Mouse (Mus musculus) stomach, postnatal 0 days (tissue): Measurements from ENCODE around the gene Ost4.

Experiments
- CTCF ChIP-seq: IDR thresholded peaks from 2 replicates; pipeline ENCODE4 v1.5.1; 2016; ENCODE audit warnings: antibody characterized with exemption, low read depth, mild to moderate bottlenecking, moderate library complexity
- EP300 ChIP-seq: optimal IDR thresholded peaks from 2 replicates; pipeline ENCODE3; 2016; ENCODE audit warnings: antibody characterized with exemption

DNA sequence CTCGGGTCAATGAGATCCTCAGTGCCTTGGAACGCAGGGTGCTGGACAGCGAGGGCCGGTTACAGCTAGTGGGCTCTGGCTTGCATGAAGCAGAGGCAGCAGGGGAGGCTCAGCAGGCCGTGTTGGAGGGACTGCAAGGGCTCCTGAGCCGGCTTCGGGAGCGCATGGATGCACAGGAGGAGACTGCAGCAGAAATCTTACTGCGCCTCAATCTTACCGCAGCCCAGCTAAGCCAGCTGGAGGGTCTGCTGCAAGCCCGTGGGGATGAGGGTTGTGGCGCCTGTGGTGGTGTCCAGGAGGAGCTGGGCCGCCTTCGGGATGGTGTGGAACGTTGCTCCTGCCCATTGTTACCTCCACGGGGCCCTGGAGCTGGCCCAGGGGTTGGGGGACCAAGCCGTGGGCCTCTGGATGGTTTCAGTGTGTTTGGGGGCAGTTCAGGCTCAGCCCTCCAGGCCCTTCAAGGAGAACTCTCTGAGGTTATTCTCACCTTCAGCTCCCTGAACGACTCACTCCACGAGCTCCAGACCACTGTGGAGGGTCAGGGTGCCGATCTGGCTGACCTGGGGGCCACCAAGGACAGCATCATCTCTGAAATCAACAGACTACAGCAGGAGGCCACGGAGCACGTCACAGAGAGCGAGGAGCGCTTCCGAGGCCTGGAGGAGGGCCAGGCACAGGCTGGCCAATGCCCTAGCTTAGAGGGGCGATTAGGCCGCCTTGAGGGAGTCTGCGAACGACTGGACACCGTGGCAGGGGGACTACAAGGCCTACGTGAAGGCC, 10.5 kb upstream of the Ost4 start:
- no peak for TF ChIP-seq CTCF
- TF ChIP-seq EP300: no peak
